Mouse (Mus musculus): ENCODE data around the gene Magoh. TPM values are rescaled to one million over a fixed set of nuclear protein-coding genes. Genes with fewer than 3 reads are reported as not detected.

Magoh gene
- total and polyA plus RNA-seq, 3 experiments, result 207 to 276 TPM; not detected in 1

DNA sequence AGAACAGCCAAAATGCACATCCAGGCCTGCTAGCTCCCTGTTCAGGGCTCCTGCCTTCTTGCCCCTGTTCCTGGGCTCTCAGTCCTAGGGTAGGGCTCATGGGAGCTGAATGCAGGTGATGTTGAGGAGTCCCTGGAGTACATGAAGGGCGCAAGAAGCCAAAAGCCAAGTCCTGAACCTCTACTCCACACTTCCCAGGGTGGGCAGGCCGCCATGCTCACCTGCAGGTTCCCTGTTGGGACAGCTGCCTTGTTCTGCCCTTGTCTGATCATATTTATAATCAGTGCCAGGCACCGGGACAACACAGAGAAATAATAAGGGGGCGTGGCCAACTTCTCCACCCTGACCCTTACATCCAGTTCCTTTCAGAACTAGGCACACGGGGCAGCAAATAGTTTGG is 46.0 kb upstream of the Magoh start:
- H3K36me3 ChIP-seq (ENCODE audit: control insufficient read depth in 1 of 2, insufficient read depth in 2 of 2, low read length in 2 of 2), result no peaks in the 10 kb centered on the region; a peak in 2 of 4 replicates
- no peak overlapping the region for H3K9ac ChIP-seq (ENCODE audit: control insufficient read depth, low read depth, low read length, poor library complexity, severe bottlenecking)
- H3K27ac ChIP-seq (ENCODE audit: control insufficient read depth, low read depth, low read length), result no peak overlapping the region
- no peaks in the 10 kb centered on the region for H3K9me3 ChIP-seq (replicated peaks; ENCODE audit: insufficient read depth, low read length)
- H3K4me1 ChIP-seq (ENCODE audit: control insufficient read depth in 1 of 2, insufficient read depth in 2 of 2, low read length in 2 of 2), result no peaks in the 10 kb centered on the region
- TF ChIP-seq NELFE (IDR thresholded peaks at IDR 0.05; ENCODE audit: low read depth, low read length) (no peak), MYC (IDR thresholded peaks at IDR 0.05; ENCODE audit: low read depth, low read length) (no peak), POLR2AphosphoS5 (IDR thresholded peaks at IDR 0.05; ENCODE audit: borderline replicate concordance, low read depth, low read length) (no peak), BHLHE40 (IDR thresholded peaks at IDR 0.05; ENCODE audit: borderline replicate concordance, low read depth, low read length) (no peak), GABPA (IDR thresholded peaks at IDR 0.05; ENCODE audit: low read depth, low read length) (no peak)
- DNase-seq (ENCODE audit: low read depth, low spot score), result no peak
- no peak overlapping the region for H3K4me3 ChIP-seq (ENCODE audit: control insufficient read depth in 1 of 2, insufficient read depth in 1 of 2, low read depth in 2 of 2, low read length in 2 of 2)
- no peaks in the 10 kb centered on the region for H3K27me3 ChIP-seq (ENCODE audit: control insufficient read depth in 1 of 2, insufficient read depth in 2 of 2, low read length in 2 of 2)
- 0 out of 2 replicates have a peak, but pooled peaks cover 1% of the 10 kb centered on the region for H3K79me2 ChIP-seq (ENCODE audit: control insufficient read depth, insufficient read depth, low read length, poor library complexity)

DNA sequence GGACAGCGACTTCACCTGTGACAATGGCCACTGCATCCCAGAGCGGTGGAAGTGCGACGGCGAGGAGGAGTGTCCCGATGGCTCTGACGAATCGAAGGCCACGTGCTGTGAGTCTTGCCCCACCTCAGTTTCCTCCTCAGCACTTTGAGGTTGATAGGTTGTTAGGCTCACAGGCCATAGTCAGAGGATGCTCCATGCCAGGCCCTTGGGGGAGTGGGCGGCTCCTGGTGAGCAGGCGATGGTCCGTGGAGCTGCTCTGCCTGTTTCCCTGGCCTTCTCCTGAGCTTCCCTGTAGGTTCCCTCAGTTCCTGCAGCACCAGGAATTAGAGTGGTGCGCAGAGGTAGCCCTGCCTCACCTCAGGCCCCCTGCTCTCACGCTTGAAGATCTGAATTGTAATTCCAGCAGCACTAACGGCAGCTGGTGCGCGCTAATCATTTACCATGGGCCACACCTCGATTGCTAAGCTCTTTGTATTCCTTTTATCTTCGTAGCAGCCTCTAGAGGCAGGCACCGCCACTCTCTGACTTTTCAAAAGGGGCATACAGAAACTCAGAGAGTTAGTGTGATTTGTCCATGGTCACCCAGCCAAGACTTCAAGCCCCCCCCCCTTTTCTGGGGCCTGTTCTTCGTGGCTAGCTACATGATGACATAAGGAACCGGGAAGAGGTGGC is 44.8 kb upstream of the Magoh start:
- H3K79me2 ChIP-seq (ENCODE audit: control insufficient read depth, insufficient read depth, low read length, poor library complexity), result 0 out of 2 replicates have a peak, but pooled peaks cover 1% of the 10 kb centered on the region
- no peak overlapping the region for H3K27ac ChIP-seq (ENCODE audit: control insufficient read depth, low read depth, low read length)
- no peaks in the 10 kb centered on the region for H3K27me3 ChIP-seq (ENCODE audit: control insufficient read depth in 1 of 2, insufficient read depth in 2 of 2, low read length in 2 of 2)
- no peaks in the 10 kb centered on the region for H3K9me3 ChIP-seq (replicated peaks; ENCODE audit: insufficient read depth, low read length)
- no peaks in the 10 kb centered on the region for H3K4me1 ChIP-seq (ENCODE audit: control insufficient read depth in 1 of 2, insufficient read depth in 2 of 2, low read length in 2 of 2)
- H3K9ac ChIP-seq (ENCODE audit: control insufficient read depth, low read depth, low read length, poor library complexity, severe bottlenecking), result no peak overlapping the region
- H3K4me3 ChIP-seq (ENCODE audit: control insufficient read depth in 1 of 2, insufficient read depth in 1 of 2, low read depth in 2 of 2, low read length in 2 of 2), result no peak overlapping the region
- TF ChIP-seq MAZ (IDR thresholded peaks at IDR 0.05; ENCODE audit: low read depth, low read length) (no peak), TCF12 (IDR thresholded peaks at IDR 0.05; ENCODE audit: low read depth, low read length) (no peak), MAX (IDR thresholded peaks at IDR 0.05; ENCODE audit: low read length) (no peak), MYB (IDR thresholded peaks at IDR 0.05; ENCODE audit: low read depth, low read length) (no peak), CHD1 (IDR thresholded peaks at IDR 0.05; ENCODE audit: low read depth, low read length) (no peak), MXI1 (IDR thresholded peaks at IDR 0.05; ENCODE audit: low read depth, low read length) (no peak), CHD2 (IDR thresholded peaks at IDR 0.05; ENCODE audit: low read length) (no peak), RAD21 (IDR thresholded peaks at IDR 0.05; ENCODE audit: low read depth, low read length) (no peak), ZC3H11A (IDR thresholded peaks at IDR 0.05; ENCODE audit: low read depth, low read length) (no peak), MEF2A (IDR thresholded peaks at IDR 0.05; ENCODE audit: extremely low read depth, insufficient replicate concordance, low read depth, low read length, poor library complexity, severe bottlenecking) (no peak), KAT2A (conservative IDR thresholded peaks at IDR 0.05; ENCODE audit: low read depth, low read length) (no peak)
- peaks cover 0 to 1% of the 10 kb centered on the region in 2 experiments; a peak in 2 of 4 replicates for H3K36me3 ChIP-seq (ENCODE audit: control insufficient read depth in 1 of 2, insufficient read depth in 2 of 2, low read length in 2 of 2)
- no peak for DNase-seq (ENCODE audit: low read depth, low spot score)

Data from MEL (cell line).